Mouse (Mus musculus) adrenal gland (tissue): ENCODE measurements around the gene Cblc.

Experiments used
- intact Hi-C: fragments of 180-260 bp; cut with DNase I; formaldehyde crosslinking; loops from one replicate; pipeline ENCODE4 v1.15.1; 2025

The Cblc gene

DNA sequence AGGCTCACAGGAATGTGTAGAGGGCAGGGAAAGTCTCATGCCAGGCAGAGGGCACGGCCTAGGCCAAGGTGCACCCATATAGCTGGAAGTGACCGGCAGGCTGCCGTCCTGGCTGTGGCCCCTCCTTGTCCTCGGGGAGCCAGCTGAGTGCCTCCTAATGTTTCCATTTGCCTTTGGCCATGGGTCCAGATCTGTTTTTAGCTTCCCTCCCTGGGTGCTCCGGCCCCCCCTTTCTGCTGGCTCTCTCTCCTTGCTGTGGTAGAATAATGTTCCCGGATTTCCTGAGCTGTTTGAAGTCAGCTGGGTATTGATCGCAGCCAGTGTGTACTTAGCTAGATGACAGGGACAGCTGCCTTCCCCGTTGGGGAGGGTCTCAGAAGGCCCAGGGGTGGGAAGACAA is 13.0 kb downstream of the Cblc start:
- intact Hi-C loops = loop anchor here (1.0 kb wide), 1 partner anchor 27 kb away; no protein-coding TSS in a partner anchor

DNA sequence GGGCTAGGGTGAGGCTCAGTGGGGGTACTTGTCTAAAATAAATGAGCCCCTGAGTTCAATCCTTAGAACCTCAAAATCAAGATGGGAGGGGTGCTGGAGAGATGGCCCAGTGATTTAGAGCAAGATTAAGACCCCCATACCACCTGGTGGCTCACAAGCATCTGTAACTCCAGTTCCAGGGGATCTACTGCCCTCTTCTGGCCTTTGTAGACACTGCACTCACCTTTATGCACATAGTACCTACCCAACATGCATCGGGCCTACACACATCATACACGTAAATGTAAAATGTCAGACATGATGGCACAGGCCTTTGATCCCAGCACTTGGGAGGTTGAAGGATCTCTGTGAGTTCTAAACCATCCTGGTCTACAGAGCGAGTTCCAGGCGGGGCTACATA is 14.0 kb downstream of the Cblc start:
- intact Hi-C loops = loop anchor here (1.0 kb wide), 1 partner anchor 26 kb away; no protein-coding TSS in a partner anchor

DNA sequence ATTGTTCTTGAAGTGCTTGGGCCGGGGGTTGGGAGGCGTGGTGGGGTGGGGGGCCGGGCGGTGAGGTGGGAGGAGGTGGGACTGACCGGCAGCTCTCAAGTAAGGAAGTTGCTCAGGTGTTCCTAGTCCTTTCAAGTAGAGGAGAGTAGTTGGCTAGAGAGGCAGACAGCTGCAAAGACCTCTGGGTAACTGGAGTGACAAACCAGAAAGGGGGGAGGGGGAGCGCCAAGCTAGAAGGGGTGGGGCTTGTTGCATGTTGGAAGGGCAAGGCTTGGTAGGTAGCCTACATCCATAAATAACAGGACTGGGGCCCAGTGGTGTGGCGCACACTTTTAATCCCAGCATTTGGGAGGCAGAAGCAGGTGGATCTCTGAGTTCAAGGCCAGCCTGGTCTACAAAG is 14.9 kb downstream of the Cblc start:
- intact Hi-C loops = no loop called here

DNA sequence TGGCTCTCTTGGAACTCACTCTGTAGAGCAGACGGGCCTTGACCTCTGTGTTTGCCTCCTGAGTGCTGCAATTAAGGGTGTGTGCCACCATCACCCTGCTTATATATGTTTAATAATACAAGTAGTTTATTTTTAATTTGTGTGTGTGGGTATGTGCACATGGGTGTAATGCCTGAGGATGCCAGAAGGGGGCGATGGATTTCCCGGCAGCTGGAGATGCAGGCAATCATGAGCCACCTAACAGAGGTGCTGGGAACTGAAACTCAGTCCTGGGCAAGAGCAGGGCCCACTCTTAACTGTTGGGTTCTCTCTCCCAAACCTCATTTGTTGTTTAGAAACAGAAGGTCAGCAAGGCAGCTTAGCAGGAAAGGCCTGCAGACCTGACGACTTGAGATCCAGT is 16.7 kb downstream of the Cblc start:
- intact Hi-C loops = no loop called here

- intact Hi-C loops = no loop called here
Measured at GRCm38 (mm10) chr7:19778645-19779044, 18.0 kb downstream of the Cblc start.

- intact Hi-C loops = no loop called here
Measured at GRCm38 (mm10) chr7:19777049-19777723, 19.4 kb downstream of the Cblc start.

- intact Hi-C loops = no loop called here
Measured at GRCm38 (mm10) chr7:19771682-19772081, 24.9 kb downstream of the Cblc start.

GRCm38 (mm10) chr7:19770984-19771391 is 25.6 kb downstream of the Cblc start, which contains the start of gene Bcam:
TSS of gene Bcam (minus strand) at chr7:19771016.
- intact Hi-C loops = no loop called here

DNA sequence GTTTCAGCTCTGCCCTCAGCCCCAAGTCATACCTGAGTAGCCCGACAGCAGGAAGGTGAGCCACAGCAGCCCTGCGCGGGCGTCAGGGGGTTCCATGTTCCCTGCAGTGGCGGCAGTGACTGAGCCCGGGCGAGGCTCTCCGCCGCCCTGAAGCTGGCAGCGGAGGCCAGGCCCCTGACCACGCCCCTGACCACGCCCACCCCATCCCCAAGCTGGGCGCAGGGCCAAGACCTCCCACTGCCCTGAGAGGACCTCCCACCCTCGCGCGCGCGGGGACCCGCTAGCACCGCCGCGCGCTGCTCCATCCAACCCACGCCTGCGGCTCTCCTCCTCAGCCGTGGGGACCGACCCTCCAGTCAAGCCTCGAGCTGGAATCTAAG is 26.2 kb downstream of the Cblc start:
- intact Hi-C loops = no loop called here

- intact Hi-C loops = no loop called here
Measured at GRCm38 (mm10) chr7:19769434-19770374, 26.9 kb downstream of the Cblc start.

GRCm38 (mm10) chr7:19769001-19769400 is 27.6 kb downstream of the Cblc start:
- intact Hi-C loops = no loop called here

DNA sequence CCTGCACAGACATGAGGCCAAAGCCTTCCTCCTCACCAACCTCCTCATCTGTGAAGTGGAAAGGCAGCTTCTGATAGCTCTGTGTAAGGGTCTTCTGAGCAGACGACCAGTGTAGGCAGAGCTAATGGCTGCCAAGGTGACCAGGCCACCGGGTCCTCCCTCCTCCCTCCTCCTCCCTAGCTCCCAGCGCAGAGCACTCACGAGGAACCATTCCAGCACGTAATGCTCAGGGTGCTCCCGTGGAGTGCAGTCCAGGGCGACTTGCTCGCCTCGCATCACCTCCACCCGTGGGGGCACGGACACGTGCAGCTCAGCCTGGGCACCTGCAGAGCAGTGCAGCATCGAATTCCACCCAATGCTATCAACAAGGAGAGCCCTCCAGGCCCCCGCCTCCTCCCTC is 28.4 kb downstream of the Cblc start:
- intact Hi-C loops = no loop called here

- intact Hi-C loops = no loop called here
Measured at GRCm38 (mm10) chr7:19764581-19764980, 32.0 kb downstream of the Cblc start.

DNA sequence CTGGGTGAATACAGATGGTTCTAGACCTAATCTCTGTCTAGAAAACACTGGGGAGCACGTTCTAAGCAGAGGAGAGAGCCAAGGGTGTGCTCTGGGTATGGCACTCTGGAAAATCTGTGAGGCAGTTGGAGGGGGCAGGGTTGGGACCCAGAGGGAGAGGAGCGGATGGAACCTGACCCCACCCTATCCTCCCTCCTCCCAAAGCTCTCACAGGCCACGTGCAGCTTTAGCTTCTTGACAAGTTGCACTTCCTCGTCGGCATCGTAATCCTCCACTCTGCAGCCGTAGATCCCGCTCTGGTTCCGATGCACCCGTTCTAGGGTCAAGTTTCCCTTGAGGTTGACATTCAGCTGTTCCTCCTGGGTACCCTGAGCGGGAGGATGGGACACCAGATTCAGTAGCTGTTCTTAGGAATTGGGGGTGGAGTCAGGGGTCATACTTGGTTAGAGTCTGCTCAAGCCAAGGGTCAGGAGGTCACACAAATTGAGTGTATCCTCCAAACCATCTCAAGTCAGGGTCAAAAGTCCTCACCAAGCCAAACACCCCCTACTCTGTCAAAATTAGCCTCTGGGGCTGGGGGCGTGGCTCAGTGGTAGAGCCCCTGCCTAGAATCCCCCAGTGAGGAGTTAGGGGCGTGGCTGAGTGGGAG is 32.7 kb downstream of the Cblc start:
- intact Hi-C loops = no loop called here

DNA sequence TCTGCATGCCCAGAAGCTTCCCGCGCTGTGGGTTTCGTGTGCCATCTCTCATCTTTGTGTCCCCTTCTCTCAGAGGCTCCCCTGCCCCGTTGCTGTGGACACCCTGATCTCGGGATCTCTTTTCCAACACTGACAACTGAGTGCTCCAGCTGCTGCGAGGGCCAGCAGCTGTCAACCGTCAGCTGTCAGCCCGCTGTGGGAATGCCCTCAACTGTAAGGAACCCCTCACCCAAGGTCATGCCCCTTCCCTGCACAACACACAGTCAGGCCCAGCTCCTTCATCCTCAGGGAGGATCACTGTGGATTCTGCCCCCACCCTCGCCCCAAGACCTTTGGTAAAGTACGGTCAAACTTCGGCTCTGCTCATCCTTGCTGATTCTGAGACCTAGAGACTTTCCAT is 34.3 kb downstream of the Cblc start:
- intact Hi-C loops = no loop called here

- intact Hi-C loops = no loop called here
Measured at GRCm38 (mm10) chr7:19760021-19760420, 36.6 kb downstream of the Cblc start.

GRCm38 (mm10) chr7:19758623-19759022 is 38.0 kb downstream of the Cblc start:
- intact Hi-C loops = no loop called here

DNA sequence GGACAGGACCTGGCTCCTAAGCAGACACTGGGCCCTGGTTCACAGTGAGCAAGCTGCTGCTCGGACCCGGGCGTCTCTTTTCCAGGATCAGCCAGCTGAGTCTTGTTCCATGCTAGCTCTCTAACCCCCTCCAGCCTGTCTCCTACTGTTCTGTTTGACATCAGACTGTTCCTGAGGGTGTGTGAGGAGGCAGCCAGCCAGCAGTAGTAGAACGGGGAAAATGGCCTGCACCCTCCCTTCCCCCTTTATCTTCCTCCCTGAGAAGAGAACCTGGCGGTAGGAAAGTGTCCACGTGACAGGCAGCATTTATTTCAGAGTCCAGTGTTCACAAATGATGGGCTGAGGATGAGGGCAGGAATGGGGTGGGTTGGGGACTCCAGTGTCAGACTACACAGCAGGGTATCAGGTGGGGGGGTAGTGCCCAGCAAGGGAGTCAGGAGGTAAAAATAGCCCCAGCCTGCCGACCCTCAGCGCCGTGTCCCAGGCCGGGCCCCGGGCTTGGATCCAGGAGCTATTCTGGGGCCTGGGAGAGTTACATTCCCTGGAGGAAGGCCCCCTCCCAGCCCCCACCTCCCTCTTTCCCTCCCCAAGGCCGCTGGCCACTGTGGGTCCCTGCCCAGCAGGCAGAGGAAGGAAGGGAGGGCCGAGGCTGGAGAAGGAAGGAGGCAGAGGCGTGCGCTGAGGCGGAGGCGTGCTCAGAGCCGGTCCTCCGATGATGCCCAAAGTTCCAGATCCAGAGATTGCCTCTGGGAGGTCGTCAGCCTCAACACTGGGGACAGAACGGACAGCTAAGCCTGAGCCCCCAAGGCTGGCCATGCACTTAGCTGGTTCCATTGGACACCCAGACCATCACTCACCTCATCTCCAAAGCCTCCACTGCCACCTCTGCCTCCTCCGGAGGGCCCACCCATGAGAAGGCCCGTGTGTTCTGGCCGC is 40.5 kb downstream of the Cblc start:
- intact Hi-C loops = loop anchor here (1.0 to 2.0 kb wide), 2 partner anchors 27 to 33 kb away; no protein-coding TSS in a partner anchor

GRCm38 (mm10) chr7:19755008-19755407 is 41.6 kb downstream of the Cblc start:
- intact Hi-C loops = loop anchor here (2.0 kb wide), 1 partner anchor 34 kb away; no protein-coding TSS in a partner anchor

DNA sequence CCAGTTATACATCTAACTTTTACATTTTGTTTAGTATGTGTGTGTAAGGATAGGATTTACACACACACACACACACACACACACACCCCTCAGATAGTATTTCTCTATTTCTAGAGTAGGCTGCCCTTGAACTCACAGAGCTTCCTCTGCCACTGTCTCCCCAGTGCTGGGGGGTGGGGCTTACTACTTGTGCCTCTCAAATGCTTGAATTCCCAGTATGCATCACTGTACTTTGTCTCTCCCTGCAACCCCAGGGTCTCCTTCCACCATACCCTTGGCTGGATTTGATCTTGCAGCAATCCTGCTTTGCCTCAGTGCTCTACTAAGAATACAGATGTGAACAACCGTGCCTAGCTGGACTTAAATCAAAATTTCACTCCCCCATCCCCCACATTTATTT is 42.5 kb downstream of the Cblc start:
- intact Hi-C loops = loop anchor here (2.0 kb wide), 1 partner anchor 35 kb away; no protein-coding TSS in a partner anchor

DNA sequence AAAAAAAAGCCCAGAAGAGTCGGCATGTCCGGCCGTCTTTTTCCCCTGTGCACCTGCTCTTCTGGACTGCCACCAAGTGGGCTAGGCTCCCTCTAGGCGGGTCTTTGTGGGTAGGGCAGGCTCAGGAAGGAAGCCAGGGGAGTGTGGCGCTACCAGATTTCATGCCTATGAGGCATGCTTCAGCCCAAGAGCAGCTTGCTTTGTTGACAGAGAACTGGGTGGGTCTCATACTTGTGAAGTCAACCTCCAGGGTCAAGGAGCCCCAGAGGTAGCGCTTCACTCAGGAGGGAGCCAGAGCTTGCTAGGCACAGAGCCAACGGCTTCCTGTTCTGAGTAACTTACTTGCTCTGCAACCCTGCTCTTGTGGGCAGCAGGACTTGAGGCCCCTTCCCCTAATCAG is 43.0 kb downstream of the Cblc start:
- intact Hi-C loops = no loop called here
